Mouse (Mus musculus): ENCODE results near the gene Irf8.
A peak's percentile ranks its signal among the peaks of the same experiment; 100 is the strongest.

Gene Irf8

DNA sequence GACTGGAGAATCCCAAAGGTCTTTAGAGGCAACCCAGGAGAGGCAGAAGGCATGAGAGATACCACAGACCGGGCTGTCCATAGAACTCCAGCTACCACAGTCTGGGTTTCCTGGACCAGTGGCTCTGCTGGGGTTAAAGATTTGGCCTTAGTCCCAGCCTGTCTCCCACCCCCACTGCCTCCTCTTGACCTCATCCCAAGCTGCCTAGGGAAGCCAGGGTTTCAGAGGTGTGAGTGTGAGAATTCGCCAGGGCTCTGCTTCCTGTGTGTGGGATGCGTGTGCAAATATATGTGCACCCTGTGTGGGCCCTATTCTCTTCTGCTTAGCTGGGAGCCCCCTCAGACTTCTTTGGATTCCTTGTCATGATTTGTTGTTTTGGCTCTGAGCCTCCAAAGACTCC, 68.6 kb downstream of the Irf8 start:
- DNase-seq: peak; percentile 67

Measured in lung, postnatal 10 days (tissue).